Mouse (Mus musculus) urinary bladder, adult 18-20 months (tissue): ENCODE data around the gene Pdzrn3.

ENCODE experiments used
- DNase-seq, 2 experiments: peaks; one replicate each; pipeline ENCODE4 v3.0.0; 2022; ENCODE audit warnings: low spot score in 2 of 2, mixed read lengths in 2 of 2

The Pdzrn3 gene

DNA sequence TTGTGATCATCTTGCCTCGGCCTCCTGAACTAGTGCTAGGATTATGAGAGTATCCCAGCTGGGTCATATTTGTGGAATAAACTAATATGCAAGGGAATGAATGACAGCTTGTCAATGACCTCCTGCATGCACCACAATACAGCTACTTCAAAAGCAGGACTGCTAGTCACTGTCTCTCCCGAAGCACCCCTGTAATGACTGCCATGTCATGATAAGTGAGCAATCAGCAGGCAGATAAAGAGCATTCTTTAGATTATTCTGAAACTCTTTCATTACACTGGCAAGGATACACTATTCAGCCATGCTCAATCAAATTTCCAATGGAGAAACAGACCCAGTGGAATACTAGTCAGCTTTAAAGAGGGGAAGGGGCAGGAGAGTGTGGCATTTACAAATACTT lies 85.8 kb downstream of the Pdzrn3 start:
- no peak for DNase-seq

DNA sequence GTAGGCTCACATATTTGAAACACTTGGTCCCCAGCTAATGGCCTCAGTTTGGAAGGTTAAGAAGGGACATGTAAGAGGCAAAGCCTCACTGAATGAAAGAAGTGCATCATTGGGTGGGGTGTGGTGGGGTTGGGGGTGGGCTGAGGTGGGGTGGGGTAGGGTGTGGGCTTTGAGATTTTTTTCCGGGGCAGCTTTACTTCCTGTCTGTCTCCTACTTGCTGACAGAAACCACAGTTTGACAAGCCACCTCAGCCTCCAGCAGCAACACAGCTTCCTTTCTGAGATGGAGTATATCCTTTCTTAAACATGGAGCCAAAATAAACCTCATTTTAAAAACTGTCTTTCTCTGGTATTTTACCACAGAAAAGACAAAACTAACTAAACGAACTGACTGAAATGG lies 87.5 kb downstream of the Pdzrn3 start:
- DNase-seq, result no peak

DNA sequence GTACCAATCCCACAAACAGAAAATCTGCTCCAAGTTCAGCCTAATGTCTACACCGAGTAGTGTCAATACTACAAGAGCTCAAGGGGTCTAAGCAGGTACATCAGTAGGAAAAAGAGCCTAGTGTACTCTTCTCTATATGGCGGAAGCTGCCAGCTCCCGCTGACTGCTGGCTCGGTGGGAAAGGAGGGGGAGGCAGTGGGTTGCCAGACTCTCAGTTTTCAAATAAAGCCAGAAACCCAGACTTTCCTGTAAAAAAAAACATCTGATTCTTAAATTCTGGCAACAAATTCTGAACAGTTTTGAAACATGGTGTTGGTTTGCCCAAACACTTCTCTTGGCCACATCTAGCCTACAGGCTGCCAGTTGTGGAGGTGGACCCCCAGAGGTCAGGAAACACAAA lies 88.3 kb downstream of the Pdzrn3 start:
- DNase-seq, result no peak

DNA sequence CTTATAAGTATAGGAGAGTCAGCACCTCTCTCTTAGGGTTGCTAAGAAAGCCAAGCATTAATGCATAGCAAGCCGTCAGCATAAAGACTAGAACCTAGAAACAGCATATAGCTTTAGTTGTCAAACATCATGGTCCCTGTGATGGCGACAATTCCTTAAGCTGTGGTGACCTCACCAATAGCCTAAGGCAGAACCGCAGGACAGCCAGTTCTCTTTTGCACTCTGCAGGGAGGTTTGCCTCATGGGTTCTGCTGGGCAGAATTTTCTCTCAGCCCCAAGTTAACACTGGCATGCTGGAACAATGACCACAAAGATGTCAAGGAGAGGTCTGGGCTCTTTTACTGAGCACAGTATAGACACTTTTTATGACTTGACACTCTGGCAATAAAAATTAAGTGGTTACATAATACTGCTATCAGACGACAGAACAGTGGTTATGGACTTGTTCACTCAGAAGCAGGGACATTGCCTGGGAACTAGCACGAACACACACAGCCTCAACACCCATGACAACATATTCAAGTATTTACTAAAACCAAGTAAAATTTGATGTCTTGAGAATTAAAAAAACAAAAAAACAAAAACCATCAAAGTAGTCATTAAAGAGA lies 90.0 kb downstream of the Pdzrn3 start:
- DNase-seq, result no peak

DNA sequence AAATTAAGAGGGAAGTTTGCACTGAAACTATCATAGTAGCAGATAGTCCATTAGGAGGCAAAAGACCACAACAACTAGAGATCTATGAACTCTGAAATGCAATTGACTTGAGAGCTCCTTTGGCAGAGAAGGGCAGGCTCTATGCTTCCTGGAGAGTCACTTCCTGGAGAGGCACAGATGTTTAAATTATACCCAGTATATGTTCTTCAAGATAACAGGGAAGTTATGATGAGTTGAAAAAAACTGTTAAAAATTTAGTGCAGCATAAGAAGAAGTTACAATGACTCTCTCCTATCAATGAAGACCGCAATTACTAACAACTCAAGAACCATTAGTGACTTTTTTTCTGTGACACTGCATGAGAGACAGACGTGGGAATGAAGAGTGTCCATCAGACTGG lies 90.6 kb downstream of the Pdzrn3 start:
- no peak for DNase-seq

DNA sequence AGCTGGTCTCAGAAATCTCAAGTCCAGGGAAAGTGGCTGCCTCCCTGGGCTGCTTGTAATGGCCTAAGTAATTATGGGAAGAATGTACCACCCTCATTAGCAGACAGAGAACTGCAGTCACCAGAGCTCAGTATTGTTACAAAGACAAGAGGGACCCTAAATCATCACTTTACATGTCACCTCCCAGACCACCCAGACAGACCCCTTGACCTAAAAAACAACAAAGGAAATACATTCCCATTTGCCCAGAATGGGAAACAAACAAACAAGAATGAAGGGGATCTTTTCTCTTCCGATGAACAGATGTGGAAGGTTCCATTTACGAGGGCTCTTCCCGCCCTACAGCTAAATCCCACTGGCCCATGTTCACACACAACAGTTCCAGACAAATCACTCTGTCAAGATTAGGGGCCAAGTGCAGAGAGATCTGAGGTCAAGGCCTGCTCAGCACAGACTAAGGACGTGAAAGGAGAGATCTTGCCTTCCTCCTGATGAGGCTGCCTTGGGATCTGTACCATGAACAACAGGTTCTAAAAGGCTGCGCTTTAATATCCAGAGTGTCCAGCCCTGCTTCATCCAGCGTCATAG lies 93.2 kb downstream of the Pdzrn3 start:
- DNase-seq, result no peak

DNA sequence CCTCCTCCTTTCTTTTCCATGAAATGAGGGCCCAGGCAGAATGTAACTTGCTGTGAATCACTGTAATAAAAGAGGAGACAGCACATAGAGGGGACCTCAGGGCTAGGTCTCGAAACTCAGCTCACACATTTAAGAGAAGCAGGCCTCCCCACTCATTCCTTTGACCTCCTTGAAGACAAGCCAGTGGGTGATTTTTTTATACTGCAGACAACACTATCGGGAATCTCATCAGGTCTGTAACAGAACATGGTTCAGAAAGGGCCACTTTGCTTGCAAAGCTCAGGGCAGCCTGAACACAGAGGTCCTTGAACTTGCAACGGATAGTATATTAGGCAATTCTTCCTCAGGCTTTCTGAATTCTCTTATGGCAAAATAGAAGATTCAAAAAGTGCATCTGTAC lies 93.8 kb downstream of the Pdzrn3 start:
- DNase-seq, result no peak

DNA sequence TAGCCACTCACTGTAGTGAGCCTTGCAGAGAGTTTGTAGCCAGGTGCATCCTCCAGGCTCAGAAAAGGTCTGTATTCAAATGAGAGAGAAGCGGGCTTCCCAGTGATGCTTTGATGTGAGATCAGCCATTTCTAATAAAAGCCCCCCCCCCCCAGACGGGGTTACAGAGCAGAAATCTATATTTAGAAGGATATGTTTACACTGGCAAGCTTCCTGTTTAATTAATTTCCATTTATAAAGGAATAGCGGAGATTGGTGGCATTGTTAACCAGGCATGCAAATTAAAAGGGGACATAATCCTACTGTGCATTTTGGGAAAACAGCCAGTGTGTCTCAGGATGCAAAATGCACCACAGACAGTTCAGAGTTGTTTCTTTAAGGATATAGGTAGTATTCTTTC lies 96.1 kb downstream of the Pdzrn3 start:
- DNase-seq, result no peak

DNA sequence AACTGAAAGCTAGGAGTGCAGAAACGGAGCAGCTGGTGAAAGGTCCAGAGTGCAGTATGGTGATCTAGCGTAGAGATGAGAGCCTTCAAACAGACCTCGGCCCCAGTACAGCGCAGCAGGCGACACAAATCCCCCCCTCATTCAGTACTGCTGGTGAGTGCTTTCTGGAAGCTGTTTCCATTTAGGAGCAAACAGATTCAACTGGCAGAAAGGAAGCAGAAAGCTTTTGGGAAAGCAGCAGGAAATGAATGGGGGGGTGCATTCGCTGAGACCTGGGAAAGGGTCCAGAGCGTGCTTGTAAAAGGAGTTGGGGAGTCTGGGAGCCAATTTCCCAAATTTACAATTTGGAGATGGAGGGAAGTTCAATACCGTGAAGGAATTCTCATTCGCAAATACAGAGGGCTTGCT lies 96.9 kb downstream of the Pdzrn3 start:
- DNase-seq, result no peak

DNA sequence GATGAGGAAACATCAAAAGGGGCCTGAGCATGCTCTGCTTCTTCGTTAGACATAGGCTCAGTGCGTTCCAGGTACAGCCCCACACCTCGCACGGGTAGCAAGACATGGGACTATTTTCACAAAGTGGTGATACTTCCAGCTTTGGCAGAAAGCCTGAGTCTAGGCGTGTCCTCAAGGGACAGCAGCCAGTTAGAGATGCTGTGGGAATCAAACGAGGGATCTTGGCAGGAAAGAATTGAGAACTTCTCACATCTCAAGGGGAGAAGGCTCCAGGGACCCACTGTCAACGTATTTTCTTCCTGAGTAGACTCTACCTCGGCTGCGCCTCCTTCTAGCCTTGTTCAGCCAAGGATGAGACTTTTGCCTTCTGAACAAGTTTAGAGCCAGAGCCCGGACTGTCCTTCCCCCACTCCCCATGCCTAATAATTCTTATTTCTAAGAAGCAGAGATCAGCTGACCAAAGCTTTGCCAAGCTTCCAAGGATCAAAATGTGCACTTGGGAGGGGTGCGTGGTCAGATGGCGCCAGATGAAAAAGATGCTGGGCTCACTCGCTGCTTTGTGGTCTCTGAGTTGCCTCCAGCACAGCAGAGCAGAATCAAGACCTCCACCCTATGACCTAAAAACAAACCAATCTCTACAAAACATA lies 99.3 kb downstream of the Pdzrn3 start:
- DNase-seq, result peak in 1 of 2 experiments; percentile 28

DNA sequence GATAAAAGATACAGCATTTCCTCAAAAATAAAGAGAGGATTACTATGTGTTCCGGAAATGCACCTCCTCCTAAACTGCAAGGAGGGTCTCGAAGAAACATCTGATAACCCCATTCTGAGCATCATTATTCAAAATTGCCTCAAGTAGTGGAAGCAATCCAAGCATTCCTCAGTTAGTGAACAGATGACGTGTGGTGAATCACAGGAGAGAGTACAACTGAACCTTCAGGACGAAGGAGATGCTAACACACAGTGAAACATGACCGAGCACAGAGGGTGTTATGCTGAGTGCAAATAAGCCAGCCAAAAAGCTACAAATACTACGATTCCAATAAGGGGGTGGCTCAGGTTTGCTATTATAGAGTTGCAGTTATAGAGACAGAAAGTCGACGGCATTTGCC lies 101.4 kb downstream of the Pdzrn3 start:
- no peak for DNase-seq

DNA sequence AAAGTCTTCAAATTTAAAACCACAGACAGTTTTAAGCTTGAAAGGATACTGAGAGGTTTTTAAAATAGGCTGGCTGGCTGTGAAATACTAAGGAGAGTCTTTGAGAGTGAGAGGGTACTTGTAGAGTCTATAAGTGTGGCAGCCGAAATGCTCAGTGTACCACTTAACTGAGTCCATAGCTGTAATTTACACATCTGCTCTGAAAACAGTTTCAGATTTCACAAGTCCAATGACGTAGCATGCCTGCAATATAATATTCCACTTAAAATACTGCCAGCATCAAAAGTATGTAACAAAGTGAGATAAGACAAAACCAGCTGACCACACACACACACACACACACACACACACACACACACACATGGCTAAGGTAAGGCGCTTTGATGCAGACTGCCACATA lies 101.9 kb downstream of the Pdzrn3 start:
- no peak for DNase-seq

DNA sequence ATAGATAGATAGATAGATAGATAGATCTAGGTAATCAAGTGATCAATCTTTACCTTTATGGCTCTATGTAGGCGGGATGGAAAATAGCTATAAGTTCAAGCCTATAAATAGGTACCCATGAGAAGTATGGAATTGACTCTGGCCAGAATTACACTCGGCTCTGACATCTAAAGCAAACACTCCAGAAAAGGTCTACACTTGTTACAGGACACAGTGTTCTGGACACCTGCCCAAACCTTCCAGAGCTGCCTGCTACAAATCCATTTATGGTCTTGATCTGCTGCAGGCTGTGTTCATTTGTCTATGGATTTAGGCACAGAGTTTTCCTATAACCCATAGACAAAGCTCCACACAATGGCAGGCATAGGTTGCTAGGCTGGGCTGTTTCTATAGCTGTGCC lies 102.9 kb downstream of the Pdzrn3 start:
- no peak for DNase-seq

DNA sequence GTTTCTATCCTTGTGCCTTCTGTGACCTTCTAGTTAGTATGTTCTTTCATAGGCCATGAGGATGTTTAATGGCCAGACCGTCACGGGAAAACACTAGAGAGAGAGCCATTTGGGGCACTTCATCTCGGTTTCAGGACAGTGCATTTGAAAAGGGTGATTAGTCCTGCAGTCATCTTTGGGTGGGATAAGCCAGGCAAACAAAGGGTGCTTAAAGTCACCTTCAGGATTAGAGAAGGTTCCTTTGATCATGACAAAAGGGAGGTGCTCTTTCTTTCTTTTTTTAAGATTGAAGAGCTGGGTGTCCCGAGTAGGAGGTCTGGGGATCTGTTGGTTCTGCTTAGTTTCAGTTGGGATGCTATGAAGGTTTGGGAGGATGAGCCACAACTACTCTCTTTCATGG lies 105.4 kb downstream of the Pdzrn3 start:
- no peak for DNase-seq

DNA sequence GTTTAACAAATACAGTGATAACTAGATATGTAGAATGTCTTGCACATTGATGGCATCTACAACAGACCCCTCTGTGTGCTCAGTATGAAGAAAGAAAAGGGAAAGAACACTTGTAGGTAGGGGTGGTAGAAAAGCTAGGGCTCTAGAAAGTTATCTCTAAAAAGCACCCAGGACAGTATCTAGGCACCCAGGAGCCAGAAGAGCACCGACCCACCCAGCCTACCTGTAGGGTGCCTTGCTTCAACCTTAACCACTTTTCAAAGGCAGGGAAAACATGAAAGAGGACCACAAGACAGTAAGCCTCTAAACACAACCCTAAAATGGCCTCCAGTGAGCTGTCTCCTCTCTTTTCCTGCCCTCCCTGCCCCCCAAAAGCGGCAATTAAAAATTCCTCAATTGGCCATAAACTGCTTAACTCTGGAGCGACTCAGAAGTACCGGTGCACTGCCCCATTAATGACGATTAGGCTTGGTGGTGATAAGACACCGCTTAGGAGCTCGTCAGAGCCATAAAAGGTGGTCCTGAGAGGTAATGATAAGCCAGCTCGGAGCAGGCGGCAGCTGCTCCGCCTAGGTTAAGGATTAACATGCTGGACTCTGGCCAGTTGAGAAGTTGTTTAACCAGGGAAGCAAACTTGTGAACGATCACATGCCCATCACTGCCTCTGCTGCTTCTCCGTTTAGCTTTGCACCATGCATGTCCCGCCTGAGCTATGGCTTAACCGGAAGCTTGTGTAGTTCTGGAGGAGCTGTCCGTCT lies 106.1 kb downstream of the Pdzrn3 start:
- no peak for DNase-seq

DNA sequence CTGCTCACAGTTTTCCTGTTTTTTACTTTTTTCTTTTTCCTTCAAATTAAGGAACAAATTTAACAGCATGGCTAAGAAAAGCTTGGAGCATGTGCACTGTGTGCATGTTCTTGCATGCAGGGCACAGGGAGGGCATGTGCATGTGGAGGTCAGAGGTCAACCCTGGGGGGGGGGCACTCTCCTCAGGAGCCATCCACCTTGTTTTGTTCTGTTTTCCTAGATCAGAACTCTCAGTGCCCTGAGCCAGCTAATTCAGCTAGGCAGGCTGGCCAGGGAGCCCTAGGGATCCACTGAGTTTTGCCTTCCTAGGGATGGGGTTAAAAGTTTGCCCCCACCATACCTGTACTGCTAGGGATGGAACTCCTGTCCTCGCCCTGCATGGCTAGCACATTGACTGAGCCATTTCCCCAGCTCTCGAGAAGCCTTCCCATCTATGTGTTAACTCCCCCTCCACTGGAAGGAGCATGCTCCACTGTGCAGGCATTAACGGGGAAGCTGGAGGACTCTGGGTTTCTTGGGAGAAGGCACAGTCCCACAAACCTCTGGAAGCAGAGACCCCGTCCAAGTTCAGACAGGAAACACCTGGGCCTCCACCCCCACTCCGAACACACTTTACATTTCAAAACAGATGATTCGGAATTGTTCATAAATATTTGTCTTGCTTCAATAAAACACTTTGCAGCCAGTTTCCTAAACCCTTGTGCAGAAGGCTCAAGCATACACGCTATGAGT lies 107.4 kb downstream of the Pdzrn3 start:
- no peak for DNase-seq

DNA sequence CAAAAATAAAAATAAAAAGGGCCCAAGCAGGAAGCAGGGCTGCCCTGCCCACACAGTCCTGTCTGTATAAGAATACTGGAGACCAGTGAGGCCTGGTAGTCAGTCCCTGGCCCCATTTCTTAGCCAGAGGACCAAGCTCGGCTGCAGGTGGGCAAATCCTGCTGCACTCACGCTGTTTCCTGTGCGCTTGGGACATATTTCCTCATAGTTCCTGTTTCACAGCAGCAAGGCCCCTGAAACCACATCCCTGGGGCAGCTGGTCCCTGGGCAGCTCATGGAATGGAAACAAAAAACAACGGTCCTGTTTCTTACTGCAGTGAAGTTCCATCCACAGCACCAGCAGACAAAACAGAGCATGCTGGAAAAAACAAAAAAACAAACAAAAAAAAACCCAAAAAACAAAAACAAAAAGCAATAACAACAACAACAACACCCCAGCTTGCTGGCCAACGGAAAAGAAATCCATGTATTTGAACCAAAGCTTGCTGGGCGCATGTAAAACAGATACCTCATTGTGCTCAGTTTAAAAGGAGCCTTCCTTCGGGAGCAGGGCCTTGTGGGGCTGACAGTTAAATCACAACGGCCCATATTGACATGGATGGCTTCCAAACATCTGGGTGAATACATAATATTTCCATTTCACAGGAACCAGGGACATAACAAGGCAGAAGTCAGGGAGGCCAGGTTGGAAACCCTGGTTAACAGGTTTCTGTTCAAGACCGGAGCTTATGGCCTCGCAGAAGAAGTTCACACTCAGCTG lies 108.2 kb downstream of the Pdzrn3 start:
- DNase-seq, result no peak

DNA sequence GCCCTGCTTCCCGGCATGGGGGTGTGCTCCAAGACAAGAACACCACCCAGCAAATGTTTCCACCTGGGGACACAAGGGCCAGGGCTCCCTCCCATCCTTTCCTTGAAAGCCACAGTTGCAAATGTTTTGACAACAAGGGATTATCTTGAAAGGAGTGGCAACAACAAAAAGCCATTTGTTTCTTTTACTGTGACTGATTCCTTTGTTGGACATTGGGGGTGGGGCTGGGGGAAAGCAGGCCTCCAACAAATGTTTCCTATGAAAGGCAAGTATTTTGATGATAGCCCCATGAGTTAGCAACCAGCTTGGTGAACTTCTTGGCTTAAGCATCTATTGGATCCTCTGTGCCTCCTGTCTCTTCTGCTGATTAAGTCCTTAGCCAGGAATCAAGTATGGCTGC lies 109.4 kb downstream of the Pdzrn3 start:
- no peak for DNase-seq

DNA sequence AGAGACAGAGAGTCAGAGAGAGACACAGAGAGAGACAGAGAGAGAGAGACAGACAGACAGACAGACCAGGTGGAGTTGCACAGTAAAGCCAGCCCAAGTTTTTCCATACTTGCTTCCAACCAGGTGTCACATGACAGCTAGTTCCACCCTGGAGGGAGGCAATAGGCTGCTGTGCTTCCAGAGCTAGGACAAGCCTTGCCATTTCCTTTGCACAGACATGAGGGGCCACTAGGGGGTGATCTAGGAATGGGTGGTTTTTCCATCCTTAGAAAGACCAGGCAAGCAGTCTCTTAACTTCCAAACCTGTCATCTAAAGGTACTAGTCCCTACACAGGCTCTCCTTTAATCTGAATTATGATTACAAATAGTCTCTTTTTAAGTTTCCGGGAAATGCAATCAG lies 110.9 kb downstream of the Pdzrn3 start:
- DNase-seq, result peak; percentile 30 to 57

DNA sequence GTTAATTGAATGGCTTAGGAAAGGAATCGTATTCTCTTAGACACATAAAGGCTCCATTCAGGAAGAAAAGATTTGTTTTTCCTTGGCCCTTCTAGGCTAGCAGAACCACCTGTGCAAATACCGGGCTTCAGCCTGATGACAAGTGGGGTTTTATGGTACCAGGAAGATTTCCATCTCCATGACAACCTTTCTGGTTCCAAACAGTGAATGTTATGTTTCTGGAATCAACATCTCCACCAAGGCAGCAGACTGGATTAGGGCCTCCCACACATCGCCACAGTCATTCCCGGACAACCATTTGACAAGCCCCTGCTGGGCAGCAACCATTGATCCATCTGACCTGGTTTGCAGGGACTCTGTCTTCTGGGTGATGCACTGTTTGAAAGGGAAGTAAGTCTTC lies 114.2 kb downstream of the Pdzrn3 start:
- no peak for DNase-seq

DNA sequence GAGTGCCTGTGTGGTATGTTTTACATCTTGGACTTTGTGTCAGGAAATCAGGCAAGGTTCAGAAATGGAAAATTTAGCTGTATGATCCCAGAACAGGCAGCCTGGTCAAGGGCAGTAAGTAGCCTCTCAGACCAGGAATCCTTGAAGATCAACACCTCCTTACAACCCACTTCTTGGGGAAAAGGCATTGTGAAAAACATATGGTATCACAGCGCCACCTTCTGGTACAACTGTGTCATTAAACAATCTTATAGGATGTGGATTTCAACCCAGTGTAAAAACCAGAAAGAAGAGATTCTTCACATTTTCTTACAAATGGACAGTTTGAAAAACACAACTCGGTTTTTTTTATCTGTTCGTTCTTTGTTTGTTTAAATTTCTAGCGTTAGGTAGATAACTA lies 116.2 kb downstream of the Pdzrn3 start:
- DNase-seq, result no peak
